Mouse (Mus musculus) C2C12 (cell line): ENCODE measurements around the gene Igsf3. TPM values are rescaled to one million over a fixed set of nuclear protein-coding genes. Genes with fewer than 3 reads are reported as not detected.

ENCODE experiments used
- H3K27me3 ChIP-seq: one replicate; pipeline ENCODE4 v1.6.1; 2011; ENCODE audit not compliant: control insufficient read depth, insufficient read depth, insufficient read length
- H3K36me3 ChIP-seq: one replicate; pipeline ENCODE4 v1.6.1; 2011; ENCODE audit not compliant: control insufficient read depth, insufficient read depth
- H3K4me3 ChIP-seq: one replicate; pipeline ENCODE4 v1.5.1; 2011; ENCODE audit warnings: mild to moderate bottlenecking, control low read depth; ENCODE audit not compliant: poor library complexity, insufficient read depth, severe bottlenecking
- H3K79me2 ChIP-seq: one replicate; pipeline ENCODE4 v1.6.1; 2011; ENCODE audit not compliant: control insufficient read depth, insufficient read depth
- H3K79me3 ChIP-seq: one replicate; pipeline ENCODE4 v1.6.1; 2011; ENCODE audit warnings: low read depth, control low read depth
- H3ac ChIP-seq: one replicate; pipeline ENCODE3; 2011; ENCODE audit warnings: low read depth; ENCODE audit not compliant: control insufficient read depth, insufficient read length
- CEBPB ChIP-seq: IDR thresholded peaks from one replicate; pipeline ENCODE4 v1.6.1; 2011; ENCODE audit warnings: low read depth, mild to moderate bottlenecking, control low read depth, moderate library complexity
- CTCF ChIP-seq: IDR thresholded peaks from one replicate; pipeline ENCODE4 v1.5.1; 2011; ENCODE audit not compliant: control insufficient read depth, insufficient read depth, insufficient read length
- FOSL1 ChIP-seq: IDR thresholded peaks from one replicate; pipeline ENCODE4 v1.8.0; 2011; ENCODE audit warnings: mild to moderate bottlenecking, low read length; ENCODE audit not compliant: poor library complexity, insufficient read depth, severe bottlenecking
- MAX ChIP-seq: IDR thresholded peaks from one replicate; pipeline ENCODE4 v1.6.1; 2011; ENCODE audit warnings: mild to moderate bottlenecking, control low read depth
- MYOD1 ChIP-seq: IDR thresholded peaks from one replicate; pipeline ENCODE4 v1.6.1; 2011; ENCODE audit warnings: low read depth; ENCODE audit not compliant: control insufficient read depth, insufficient read length
- MYOG ChIP-seq: IDR thresholded peaks from one replicate; pipeline ENCODE4 v1.6.1; 2011; ENCODE audit not compliant: control insufficient read depth, insufficient read length; ENCODE audit errors: extremely low read depth
- USF1 ChIP-seq: IDR thresholded peaks from one replicate; pipeline ENCODE4 v1.6.1; 2011; ENCODE audit warnings: low read depth, mild to moderate bottlenecking, control low read depth, moderate library complexity
- polyA plus RNA-seq: library from polyadenylated mRNA; unstranded; fragments of >200 nt; fragmentation: generic; extraction: Trizol; gene quantifications from one replicate; pipeline ENCODE4 v1.2.1, GENCODE M21; 2012; ENCODE audit warnings: missing spikeins

Gene Igsf3
- polyA plus RNA-seq, 1 experiment, result 4.0 TPM

DNA sequence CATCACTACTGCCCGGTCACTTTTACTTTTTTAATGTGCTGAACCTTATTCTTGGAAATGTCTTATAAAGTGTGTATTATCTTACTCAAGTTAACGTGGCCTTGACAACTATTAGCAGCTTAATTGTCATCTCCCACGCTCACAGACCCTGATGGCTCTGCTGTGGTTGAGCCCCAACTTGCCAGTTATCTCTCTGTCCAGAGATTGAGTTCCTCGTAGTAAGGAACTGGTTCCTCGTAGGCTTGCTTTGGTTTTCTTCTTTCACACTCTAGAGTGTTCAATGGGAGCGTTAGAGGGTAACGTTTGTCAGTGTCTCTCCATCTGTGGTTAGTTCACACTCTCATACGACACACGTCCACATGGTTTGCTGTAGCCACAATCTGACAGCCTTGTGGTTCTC is 92.8 kb downstream of the Igsf3 start:
- no peak overlapping the region for H3K4me3 ChIP-seq
- H3K27me3 ChIP-seq, result no peaks in the 10 kb centered on the region
- H3ac ChIP-seq, result no peak overlapping the region
- H3K79me3 ChIP-seq, result no peaks in the 10 kb centered on the region
- no peaks in the 10 kb centered on the region for H3K79me2 ChIP-seq
- H3K36me3 ChIP-seq, result no peaks in the 10 kb centered on the region
- no peak for TF ChIP-seq USF1
- TF ChIP-seq MYOG, result no peak
- TF ChIP-seq MAX, result no peak
- TF ChIP-seq CEBPB, result no peak
- TF ChIP-seq FOSL1, result no peak
- no peak for TF ChIP-seq CTCF

DNA sequence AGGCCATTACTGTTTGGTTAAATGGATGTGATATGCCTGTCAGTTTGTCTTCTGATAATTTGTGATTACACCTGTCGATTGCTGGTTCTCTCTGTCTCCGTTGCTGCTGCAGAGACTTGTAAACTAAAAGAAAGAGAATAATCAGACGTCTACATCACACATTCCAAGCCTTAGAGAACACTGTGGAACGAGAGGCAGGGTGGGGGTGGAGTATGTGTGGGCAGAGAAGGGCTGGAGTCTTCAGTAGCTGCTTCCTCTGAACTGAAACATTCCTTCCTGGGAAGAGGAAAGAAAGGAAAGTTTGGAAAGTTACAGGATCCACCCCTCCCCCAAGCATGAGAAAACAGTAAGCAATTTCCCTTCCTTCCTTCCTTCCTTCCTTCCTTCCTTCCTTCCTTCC is 95.0 kb downstream of the Igsf3 start:
- Histone ChIP-seq H3K79me2 (no peaks in the 10 kb centered on the region), H3ac (no peak overlapping the region), H3K4me3 (no peak overlapping the region), H3K79me3 (no peaks in the 10 kb centered on the region), H3K36me3 (no peaks in the 10 kb centered on the region), H3K27me3 (no peaks in the 10 kb centered on the region)
- TF ChIP-seq CEBPB (no peak), CTCF (no peak), USF1 (no peak), MAX (no peak), FOSL1 (no peak), MYOG (no peak), MYOD1 (no peak)

DNA sequence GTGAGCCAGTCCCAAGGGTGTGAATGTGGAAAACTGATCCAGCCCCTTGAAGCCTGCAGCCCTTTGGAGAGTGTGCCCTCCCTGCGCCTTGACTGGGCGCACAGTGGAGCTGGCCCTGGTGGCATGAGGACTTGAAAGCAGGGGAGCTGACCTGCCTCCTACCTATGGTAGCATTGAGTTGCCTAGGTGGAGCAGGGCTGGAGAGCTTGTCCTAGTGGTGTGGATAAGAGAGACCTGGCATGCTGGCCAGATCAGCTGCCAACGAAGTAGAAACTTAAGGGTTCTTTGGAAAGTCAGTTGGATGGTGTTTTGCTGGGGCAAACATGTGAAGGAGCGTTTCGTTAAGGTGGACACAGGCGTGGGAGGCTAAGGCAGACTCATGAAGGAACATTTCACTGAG is 105.1 kb downstream of the Igsf3 start:
- Histone ChIP-seq H3ac (no peak overlapping the region), H3K79me3 (no peaks in the 10 kb centered on the region), H3K36me3 (no peaks in the 10 kb centered on the region), H3K79me2 (no peaks in the 10 kb centered on the region), H3K27me3 (peaks cover 3% of the 10 kb centered on the region), H3K4me3 (no peak overlapping the region)
- TF ChIP-seq CEBPB (no peak), MYOD1 (no peak)

DNA sequence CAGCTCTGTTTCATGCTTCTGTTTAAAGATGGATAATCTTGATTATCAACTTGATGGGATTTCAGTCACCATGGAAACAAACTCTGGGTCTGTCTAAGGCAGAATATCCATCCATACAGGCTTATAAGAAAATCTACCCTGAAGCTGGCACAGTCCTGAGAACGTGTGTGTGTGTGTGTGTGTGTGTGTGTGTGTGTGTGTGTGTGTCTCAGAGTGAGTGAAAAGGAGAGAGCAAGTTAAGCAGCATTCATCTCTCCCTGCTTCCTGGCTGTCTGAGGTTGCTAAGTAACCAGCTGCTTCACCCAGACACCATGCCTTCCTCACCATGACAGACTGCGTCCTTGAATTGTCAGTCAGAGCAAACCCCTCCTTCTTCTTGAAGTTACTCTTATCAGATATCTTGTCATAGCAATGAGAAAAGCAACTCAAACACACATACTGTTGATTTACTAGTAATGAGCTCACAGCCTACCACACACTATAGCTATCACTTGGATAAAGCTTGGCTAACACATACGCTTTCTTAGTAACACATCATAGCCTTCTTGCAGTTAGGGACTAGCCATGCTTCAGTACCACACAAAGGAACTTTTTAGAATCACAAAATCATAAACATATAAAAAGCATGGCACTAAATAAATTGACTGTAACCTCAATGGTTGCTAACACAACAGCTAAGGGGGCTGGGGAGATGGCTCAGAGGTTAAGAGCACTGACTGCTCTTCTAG is 106.5 kb downstream of the Igsf3 start:
- H3ac ChIP-seq, result no peak overlapping the region
- peaks cover 3% of the 10 kb centered on the region for H3K27me3 ChIP-seq
- no peaks in the 10 kb centered on the region for H3K79me2 ChIP-seq
- H3K36me3 ChIP-seq, result no peaks in the 10 kb centered on the region
- H3K4me3 ChIP-seq, result no peak overlapping the region
- H3K79me3 ChIP-seq, result no peaks in the 10 kb centered on the region
- TF ChIP-seq USF1 (no peak), MAX (no peak), CTCF (no peak), CEBPB (no peak), FOSL1 (no peak), MYOG (no peak), MYOD1 (no peak)

DNA sequence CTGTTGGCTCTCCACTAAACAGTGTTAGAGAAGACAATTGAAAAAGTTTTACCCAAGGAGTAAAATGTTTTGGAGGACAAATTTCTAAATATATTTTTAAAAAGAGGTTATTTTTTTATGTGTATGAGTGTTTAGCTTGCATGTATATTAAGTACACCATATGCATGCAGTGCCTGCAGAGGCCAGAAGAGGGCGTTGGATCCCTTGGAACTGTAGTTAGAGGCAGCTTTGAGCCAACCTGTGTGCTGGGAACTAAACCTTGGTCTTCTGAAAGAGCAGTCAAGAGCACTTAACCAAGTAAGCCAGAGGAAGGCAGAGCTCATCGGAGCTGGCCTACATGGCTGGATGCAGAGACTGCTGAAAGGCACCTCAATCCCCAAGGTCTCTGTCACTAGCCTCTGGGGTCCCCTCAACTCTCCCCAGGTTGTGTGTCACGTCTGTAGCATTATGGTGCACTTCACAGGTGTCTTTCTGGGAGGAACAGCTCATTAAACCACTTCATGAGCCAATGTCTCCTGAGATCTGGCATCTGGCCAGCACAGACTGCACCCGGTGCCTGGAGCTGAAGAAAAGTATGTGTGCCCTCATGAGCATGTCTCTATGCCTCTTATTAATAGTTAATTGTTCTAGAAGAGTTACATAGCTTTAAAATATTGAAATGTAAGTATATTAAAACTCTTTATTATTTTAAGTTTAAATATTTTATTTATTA is 109.3 kb downstream of the Igsf3 start:
- peaks cover 3% of the 10 kb centered on the region for H3K27me3 ChIP-seq
- TF ChIP-seq MYOG, result no peak
- TF ChIP-seq USF1, result no peak
- no peak for TF ChIP-seq MYOD1
- no peak for TF ChIP-seq FOSL1
- no peak for TF ChIP-seq MAX
- TF ChIP-seq CTCF, result no peak
- no peak for TF ChIP-seq CEBPB
- no peaks in the 10 kb centered on the region for H3K79me3 ChIP-seq
- H3K36me3 ChIP-seq, result no peaks in the 10 kb centered on the region
- no peaks in the 10 kb centered on the region for H3K79me2 ChIP-seq
- H3ac ChIP-seq, result no peak overlapping the region
- H3K4me3 ChIP-seq, result no peak overlapping the region

DNA sequence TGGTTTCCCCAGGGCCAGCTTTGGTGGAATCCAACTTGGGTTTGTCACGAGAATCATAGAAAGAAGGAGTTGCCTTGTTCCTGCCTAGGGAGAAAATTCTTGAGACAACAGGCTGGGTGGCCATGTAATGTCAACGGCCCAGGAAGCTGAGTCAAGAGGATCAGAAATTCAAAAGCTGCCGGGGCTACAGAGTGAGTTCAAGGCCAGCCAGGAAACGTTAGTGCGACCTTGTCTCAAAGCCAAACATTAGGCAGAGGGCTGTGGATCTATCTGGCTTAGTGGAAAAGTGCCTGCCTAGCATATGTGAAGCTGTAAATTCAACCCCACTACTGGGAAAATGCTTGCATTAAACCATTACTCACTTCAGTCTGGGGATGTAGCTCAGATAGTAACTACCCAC is 110.6 kb downstream of the Igsf3 start:
- Histone ChIP-seq H3K4me3 (no peak overlapping the region), H3K27me3 (no peaks in the 10 kb centered on the region), H3K36me3 (no peaks in the 10 kb centered on the region), H3K79me3 (no peaks in the 10 kb centered on the region), H3K79me2 (no peaks in the 10 kb centered on the region), H3ac (no peak overlapping the region)
- no peak for TF ChIP-seq MYOG
- TF ChIP-seq USF1, result no peak
- TF ChIP-seq MYOD1, result no peak
- no peak for TF ChIP-seq CTCF
- TF ChIP-seq MAX, result no peak
- TF ChIP-seq FOSL1, result no peak
- TF ChIP-seq CEBPB, result no peak
